Mouse (Mus musculus): ENCODE measurements around the gene Kcnq1. TPM values are rescaled to one million over a fixed set of nuclear protein-coding genes. Genes with fewer than 3 reads are reported as not detected.

The Kcnq1 gene
- polyA plus RNA-seq, 1 experiment: 0.54 TPM

- DNase-seq: no peak
- TF ChIP-seq CTCF (IDR thresholded peaks at IDR 0.05; ENCODE audit: borderline replicate concordance, insufficient read depth, low read depth, low read length): no peak
- no peak for TF ChIP-seq POLR2A (IDR thresholded peaks at IDR 0.05; ENCODE audit: borderline replicate concordance, insufficient read depth, low read length)
- Histone ChIP-seq H3K27ac (ENCODE audit: insufficient read depth, low read length) (no peak overlapping the region), H3K27me3 (ENCODE audit: control insufficient read depth, insufficient read depth, low read length) (no peaks in the 10 kb centered on the region), H3K4me1 (ENCODE audit: control insufficient read depth, insufficient read depth, low read length) (peaks cover 6% of the 10 kb centered on the region), H3K4me3 (replicated peaks; ENCODE audit: insufficient read depth, low read depth, low read length) (no peak overlapping the region)
- 97% methylated on average over 3 of the region's 3 CpGs for WGBS
These were observed 194.5 kb downstream of the Kcnq1 start for GRCm38 (mm10) chr7:143300681-143301080.

- peaks cover 6% of the 10 kb centered on the region for H3K4me1 ChIP-seq (ENCODE audit: control insufficient read depth, insufficient read depth, low read length)
- H3K27ac ChIP-seq (ENCODE audit: insufficient read depth, low read length): no peak overlapping the region
- H3K27me3 ChIP-seq (ENCODE audit: control insufficient read depth, insufficient read depth, low read length): no peaks in the 10 kb centered on the region
- WGBS: 25% methylated on average over 7 of the region's 7 CpGs
- TF ChIP-seq CTCF (IDR thresholded peaks at IDR 0.05; ENCODE audit: borderline replicate concordance, insufficient read depth, low read depth, low read length): no peak
- TF ChIP-seq POLR2A (IDR thresholded peaks at IDR 0.05; ENCODE audit: borderline replicate concordance, insufficient read depth, low read length): no peak
- DNase-seq: peak in 1 of 2 experiments; percentile 15
- H3K4me3 ChIP-seq (replicated peaks; ENCODE audit: insufficient read depth, low read depth, low read length): no peak overlapping the region
These were observed 196.0 kb downstream of the Kcnq1 start for GRCm38 (mm10) chr7:143302156-143302555.

GRCm38 (mm10) chr7:143302593-143303238 is 196.6 kb downstream of the Kcnq1 start:
- Histone ChIP-seq H3K27me3 (ENCODE audit: control insufficient read depth, insufficient read depth, low read length) (no peaks in the 10 kb centered on the region), H3K4me1 (ENCODE audit: control insufficient read depth, insufficient read depth, low read length) (peaks cover 6% of the 10 kb centered on the region), H3K4me3 (replicated peaks; ENCODE audit: insufficient read depth, low read depth, low read length) (no peak overlapping the region), H3K27ac (ENCODE audit: insufficient read depth, low read length) (no peak overlapping the region)
- TF ChIP-seq CTCF (IDR thresholded peaks at IDR 0.05; ENCODE audit: borderline replicate concordance, insufficient read depth, low read depth, low read length): no peak
- TF ChIP-seq POLR2A (IDR thresholded peaks at IDR 0.05; ENCODE audit: borderline replicate concordance, insufficient read depth, low read length): no peak
- whole genome bisulfite sequencing: 93% methylated on average over 9 of the region's 9 CpGs
- DNase-seq: no peak

GRCm38 (mm10) chr7:143303557-143303956 is 197.4 kb downstream of the Kcnq1 start:
- DNase-seq: no peak
- no peak overlapping the region for H3K4me3 ChIP-seq (replicated peaks; ENCODE audit: insufficient read depth, low read depth, low read length)
- TF ChIP-seq CTCF (IDR thresholded peaks at IDR 0.05; ENCODE audit: borderline replicate concordance, insufficient read depth, low read depth, low read length) (no peak), POLR2A (IDR thresholded peaks at IDR 0.05; ENCODE audit: borderline replicate concordance, insufficient read depth, low read length) (no peak)
- no peak overlapping the region for H3K27ac ChIP-seq (ENCODE audit: insufficient read depth, low read length)
- H3K27me3 ChIP-seq (ENCODE audit: control insufficient read depth, insufficient read depth, low read length): no peaks in the 10 kb centered on the region
- peaks cover 6% of the 10 kb centered on the region for H3K4me1 ChIP-seq (ENCODE audit: control insufficient read depth, insufficient read depth, low read length)
- WGBS: 97% methylated on average over 5 of the region's 5 CpGs

- whole genome bisulfite sequencing: 82% methylated on average over 10 of the region's 10 CpGs
- no peak for DNase-seq
- no peak for TF ChIP-seq CTCF (IDR thresholded peaks at IDR 0.05; ENCODE audit: borderline replicate concordance, insufficient read depth, low read depth, low read length)
- no peak for TF ChIP-seq POLR2A (IDR thresholded peaks at IDR 0.05; ENCODE audit: borderline replicate concordance, insufficient read depth, low read length)
- H3K4me1 ChIP-seq (ENCODE audit: control insufficient read depth, insufficient read depth, low read length): peaks cover 6% of the 10 kb centered on the region
- no peak overlapping the region for H3K4me3 ChIP-seq (replicated peaks; ENCODE audit: insufficient read depth, low read depth, low read length)
- no peak overlapping the region for H3K27ac ChIP-seq (ENCODE audit: insufficient read depth, low read length)
- H3K27me3 ChIP-seq (ENCODE audit: control insufficient read depth, insufficient read depth, low read length): no peaks in the 10 kb centered on the region
These were observed 199.6 kb downstream of the Kcnq1 start for GRCm38 (mm10) chr7:143305808-143306207.

- Histone ChIP-seq H3K4me3 (replicated peaks; ENCODE audit: insufficient read depth, low read depth, low read length) (no peak overlapping the region), H3K4me1 (ENCODE audit: control insufficient read depth, insufficient read depth, low read length) (no peaks in the 10 kb centered on the region), H3K27me3 (ENCODE audit: control insufficient read depth, insufficient read depth, low read length) (no peaks in the 10 kb centered on the region), H3K27ac (ENCODE audit: insufficient read depth, low read length) (no peak overlapping the region)
- TF ChIP-seq POLR2A (IDR thresholded peaks at IDR 0.05; ENCODE audit: borderline replicate concordance, insufficient read depth, low read length) (no peak), CTCF (IDR thresholded peaks at IDR 0.05; ENCODE audit: borderline replicate concordance, insufficient read depth, low read depth, low read length) (no peak)
- no peak for DNase-seq
- WGBS: 100% methylated on average over 1 of the region's 1 CpGs
These were observed 201.8 kb downstream of the Kcnq1 start for GRCm38 (mm10) chr7:143308001-143308400.

- no peak overlapping the region for H3K27ac ChIP-seq (ENCODE audit: insufficient read depth, low read length)
- WGBS: 76% methylated on average over 3 of the region's 3 CpGs
- no peak overlapping the region for H3K4me3 ChIP-seq (replicated peaks; ENCODE audit: insufficient read depth, low read depth, low read length)
- no peak for TF ChIP-seq POLR2A (IDR thresholded peaks at IDR 0.05; ENCODE audit: borderline replicate concordance, insufficient read depth, low read length)
- TF ChIP-seq CTCF (IDR thresholded peaks at IDR 0.05; ENCODE audit: borderline replicate concordance, insufficient read depth, low read depth, low read length): no peak
- H3K4me1 ChIP-seq (ENCODE audit: control insufficient read depth, insufficient read depth, low read length): no peaks in the 10 kb centered on the region
- DNase-seq: no peak
- H3K27me3 ChIP-seq (ENCODE audit: control insufficient read depth, insufficient read depth, low read length): no peaks in the 10 kb centered on the region
These were observed 204.1 kb downstream of the Kcnq1 start for GRCm38 (mm10) chr7:143310311-143310710.

- no peak overlapping the region for H3K27ac ChIP-seq (ENCODE audit: insufficient read depth, low read length)
- DNase-seq: no peak
- WGBS: 84% methylated on average over 8 of the region's 8 CpGs
- no peak overlapping the region for H3K4me3 ChIP-seq (replicated peaks; ENCODE audit: insufficient read depth, low read depth, low read length)
- H3K4me1 ChIP-seq (ENCODE audit: control insufficient read depth, insufficient read depth, low read length): no peaks in the 10 kb centered on the region
- no peak for TF ChIP-seq CTCF (IDR thresholded peaks at IDR 0.05; ENCODE audit: borderline replicate concordance, insufficient read depth, low read depth, low read length)
- no peak for TF ChIP-seq POLR2A (IDR thresholded peaks at IDR 0.05; ENCODE audit: borderline replicate concordance, insufficient read depth, low read length)
- H3K27me3 ChIP-seq (ENCODE audit: control insufficient read depth, insufficient read depth, low read length): no peaks in the 10 kb centered on the region
These were observed 204.7 kb downstream of the Kcnq1 start for GRCm38 (mm10) chr7:143310847-143311246.
